Mouse (Mus musculus) kidney, adult 18-20 months (tissue): ENCODE data around the gene Wipf3.

Source experiments
- DNase-seq: peaks from one replicate; pipeline ENCODE4 v3.0.0; 2021

Wipf3 gene

GRCm38 (mm10) chr6:54478646-54479324 lies 49.4 kb downstream of the Wipf3 start:
- DNase-seq = peak; percentile 31

GRCm38 (mm10) chr6:54481390-54482112 lies 52.1 kb downstream of the Wipf3 start:
- no peak for DNase-seq

GRCm38 (mm10) chr6:54485000-54485399 lies 55.6 kb downstream of the Wipf3 start:
- no peak for DNase-seq

GRCm38 (mm10) chr6:54485435-54485901 lies 56.1 kb downstream of the Wipf3 start:
- DNase-seq = no peak

- no peak for DNase-seq
Observed at GRCm38 (mm10) chr6:54485973-54486569, 56.7 kb downstream of the Wipf3 start.

- DNase-seq = no peak
Observed at GRCm38 (mm10) chr6:54491074-54491473, 61.7 kb downstream of the Wipf3 start.

- no peak for DNase-seq
Observed at GRCm38 (mm10) chr6:54494097-54494496, 64.7 kb downstream of the Wipf3 start.

GRCm38 (mm10) chr6:54494612-54495398 lies 65.4 kb downstream of the Wipf3 start:
- DNase-seq = no peak

- no peak for DNase-seq
Observed at GRCm38 (mm10) chr6:54496214-54496613, 66.8 kb downstream of the Wipf3 start.

- no peak for DNase-seq
Observed at GRCm38 (mm10) chr6:54502661-54503115, 73.3 kb downstream of the Wipf3 start.

GRCm38 (mm10) chr6:54506318-54506717 lies 76.9 kb downstream of the Wipf3 start:
- no peak for DNase-seq

GRCm38 (mm10) chr6:54507002-54507401 lies 77.6 kb downstream of the Wipf3 start:
- DNase-seq = peak; percentile 39

GRCm38 (mm10) chr6:54507808-54508207 lies 78.4 kb downstream of the Wipf3 start:
- DNase-seq = no peak

GRCm38 (mm10) chr6:54508256-54508793 lies 78.9 kb downstream of the Wipf3 start:
- DNase-seq = no peak

GRCm38 (mm10) chr6:54509264-54509663 lies 79.9 kb downstream of the Wipf3 start:
- no peak for DNase-seq

- no peak for DNase-seq
Observed at GRCm38 (mm10) chr6:54512256-54512655, 82.9 kb downstream of the Wipf3 start.

- DNase-seq = no peak
Observed at GRCm38 (mm10) chr6:54516512-54517134, 87.2 kb downstream of the Wipf3 start.

GRCm38 (mm10) chr6:54518758-54519157 lies 89.4 kb downstream of the Wipf3 start:
- no peak for DNase-seq

- DNase-seq = no peak
Observed at GRCm38 (mm10) chr6:54528666-54529065, 99.3 kb downstream of the Wipf3 start.

GRCm38 (mm10) chr6:54530182-54530581 lies 100.8 kb downstream of the Wipf3 start:
- DNase-seq = no peak

- no peak for DNase-seq
Observed at GRCm38 (mm10) chr6:54531048-54531481, 101.7 kb downstream of the Wipf3 start.

GRCm38 (mm10) chr6:54535485-54535884 lies 106.1 kb downstream of the Wipf3 start:
- DNase-seq = no peak
